Mouse (Mus musculus) gastrocnemius, postnatal 10 days (tissue): ENCODE results near the gene Thpo. TPM values are rescaled to one million over a fixed set of nuclear protein-coding genes. Genes with fewer than 3 reads are reported as not detected.
A peak's percentile ranks its signal among the peaks of the same experiment; 100 is the strongest.

ENCODE experiments used
- DNase-seq: peaks from one replicate; pipeline ENCODE4 v3.0.0; 2021; ENCODE audit warnings: mixed read lengths
- total RNA-seq, 2 experiments: library from RNA; stranded (reverse); gene quantifications; 2 replicates each; pipeline ENCODE4 v1.2.3; 2021

The Thpo gene
- total RNA-seq, 2 experiments from 2014 or later, result 0.63 to 1.3 TPM

GRCm38 (mm10) chr16:20703699-20704400 is 30.5 kb downstream of the Thpo start:
- DNase-seq, result no peak

- DNase-seq, result no peak
These were observed 31.2 kb downstream of the Thpo start for GRCm38 (mm10) chr16:20703071-20703470.

- peak; percentile 70 for DNase-seq
These were observed 31.8 kb downstream of the Thpo start for GRCm38 (mm10) chr16:20702522-20702893.

GRCm38 (mm10) chr16:20701729-20702521 is 32.4 kb downstream of the Thpo start:
- no peak for DNase-seq

- no peak for DNase-seq
These were observed 33.0 kb downstream of the Thpo start for GRCm38 (mm10) chr16:20701316-20701715.

- no peak for DNase-seq
These were observed 34.3 kb downstream of the Thpo start for GRCm38 (mm10) chr16:20700036-20700435.

- DNase-seq, result no peak
These were observed 35.0 kb downstream of the Thpo start for GRCm38 (mm10) chr16:20699266-20699665.

- peak; percentile 87 for DNase-seq
These were observed 38.5 kb downstream of the Thpo start for GRCm38 (mm10) chr16:20695622-20696323.

- DNase-seq, result peak; percentile 46
These were observed 39.5 kb downstream of the Thpo start for GRCm38 (mm10) chr16:20694781-20695180.

GRCm38 (mm10) chr16:20693111-20693701 is 41.1 kb downstream of the Thpo start, which contains the start of gene Fam131a:
TSS of gene Fam131a (plus strand) at chr16:20693241.
- peak; percentile 85 for DNase-seq

- DNase-seq, result no peak
These were observed 41.9 kb downstream of the Thpo start for GRCm38 (mm10) chr16:20692241-20692965.

GRCm38 (mm10) chr16:20691617-20692016 is 42.7 kb downstream of the Thpo start:
- no peak for DNase-seq

- no peak for DNase-seq
These were observed 43.5 kb downstream of the Thpo start for GRCm38 (mm10) chr16:20690774-20691173.

- peak; percentile 86 for DNase-seq
These were observed 56.2 kb downstream of the Thpo start for GRCm38 (mm10) chr16:20677974-20678675.

- no peak for DNase-seq
These were observed 56.9 kb downstream of the Thpo start for GRCm38 (mm10) chr16:20677380-20677779.

GRCm38 (mm10) chr16:20676702-20677101 is 57.6 kb downstream of the Thpo start:
- no peak for DNase-seq

GRCm38 (mm10) chr16:20675213-20675612 is 59.1 kb downstream of the Thpo start:
- DNase-seq, result no peak
